Mouse (Mus musculus): ENCODE measurements around the gene Tas2r135. TPM values are rescaled to one million over a fixed set of nuclear protein-coding genes. Genes with fewer than 3 reads are reported as not detected.

Gene Tas2r135
- polyA plus RNA-seq, 1 experiment from 2014 or later = not detected

- H3K9me3 ChIP-seq (ENCODE audit: control insufficient read depth, low read length) = no peaks in the 10 kb centered on the region
- WGBS = 89% methylated on average over 3 of the region's 3 CpGs
- H3K36me3 ChIP-seq (ENCODE audit: control insufficient read depth, insufficient read depth, low read length) = no peaks in the 10 kb centered on the region
- H3K4me3 ChIP-seq (ENCODE audit: low read depth, low read length) = no peak overlapping the region
- no peak for DNase-seq (ENCODE audit: low spot score)
- H3K9ac ChIP-seq (ENCODE audit: low read length) = no peak overlapping the region
- no peaks in the 10 kb centered on the region for H3K27me3 ChIP-seq (ENCODE audit: control insufficient read depth, insufficient read depth, low read length)
- no peak overlapping the region for H3K27ac ChIP-seq (replicated peaks; ENCODE audit: low read depth, low read length)
- no peaks in the 10 kb centered on the region for H3K4me1 ChIP-seq (ENCODE audit: control insufficient read depth, insufficient read depth, low read length)
- H3K4me2 ChIP-seq (ENCODE audit: low read depth, severe bottlenecking) = no peak overlapping the region
- no peak for ATAC-seq (ENCODE audit: insufficient number of reproducible peaks, low FRiP score, low TSS enrichment, low read depth)
Measured at GRCm38 (mm10) chr6:42424472-42424871, 19.2 kb downstream of the Tas2r135 start.

DNA sequence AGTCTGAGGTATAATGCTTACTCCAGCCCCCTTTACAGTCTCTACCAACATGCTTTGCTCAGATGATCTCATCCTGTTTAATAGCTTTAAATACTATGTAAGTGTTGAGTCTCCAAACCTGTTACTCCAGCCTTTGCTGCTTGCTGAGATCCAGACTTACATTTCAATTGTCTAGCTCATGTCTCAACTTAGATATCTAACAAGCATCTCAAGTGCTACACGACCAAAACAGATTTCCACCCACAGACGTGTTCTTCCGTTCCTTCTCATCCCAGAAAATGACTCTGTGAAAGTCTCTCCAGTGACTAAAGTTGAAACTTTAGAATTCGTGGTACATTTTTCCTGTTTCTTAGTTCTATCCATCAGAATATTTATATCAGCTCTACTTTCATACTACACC, 21.1 kb downstream of the Tas2r135 start:
- H3K27ac ChIP-seq (replicated peaks; ENCODE audit: low read depth, low read length) = no peak overlapping the region
- 86% methylated on average over 4 of the region's 4 CpGs for WGBS
- H3K27me3 ChIP-seq (ENCODE audit: control insufficient read depth, insufficient read depth, low read length) = no peaks in the 10 kb centered on the region
- no peak for DNase-seq (ENCODE audit: low spot score)
- H3K9me3 ChIP-seq (ENCODE audit: control insufficient read depth, low read length) = no peaks in the 10 kb centered on the region
- H3K4me3 ChIP-seq (ENCODE audit: low read depth, low read length) = no peak overlapping the region
- no peak overlapping the region for H3K9ac ChIP-seq (ENCODE audit: low read length)
- no peaks in the 10 kb centered on the region for H3K36me3 ChIP-seq (ENCODE audit: control insufficient read depth, insufficient read depth, low read length)
- no peak overlapping the region for H3K4me2 ChIP-seq (ENCODE audit: low read depth, severe bottlenecking)
- no peak for ATAC-seq (ENCODE audit: insufficient number of reproducible peaks, low FRiP score, low TSS enrichment, low read depth)
- H3K4me1 ChIP-seq (ENCODE audit: control insufficient read depth, insufficient read depth, low read length) = no peaks in the 10 kb centered on the region

- no peak overlapping the region for H3K9ac ChIP-seq (ENCODE audit: low read length)
- 71% methylated on average over 2 of the region's 2 CpGs for WGBS
- H3K4me3 ChIP-seq (ENCODE audit: low read depth, low read length) = no peak overlapping the region
- no peak overlapping the region for H3K4me2 ChIP-seq (ENCODE audit: low read depth, severe bottlenecking)
- DNase-seq (ENCODE audit: low spot score) = no peak
- no peak for ATAC-seq (ENCODE audit: insufficient number of reproducible peaks, low FRiP score, low TSS enrichment, low read depth)
- H3K27me3 ChIP-seq (ENCODE audit: control insufficient read depth, insufficient read depth, low read length) = no peaks in the 10 kb centered on the region
- no peaks in the 10 kb centered on the region for H3K36me3 ChIP-seq (ENCODE audit: control insufficient read depth, insufficient read depth, low read length)
- H3K9me3 ChIP-seq (ENCODE audit: control insufficient read depth, low read length) = no peaks in the 10 kb centered on the region
- H3K27ac ChIP-seq (replicated peaks; ENCODE audit: low read depth, low read length) = no peak overlapping the region
- no peaks in the 10 kb centered on the region for H3K4me1 ChIP-seq (ENCODE audit: control insufficient read depth, insufficient read depth, low read length)
Measured at GRCm38 (mm10) chr6:42433554-42433953, 28.3 kb downstream of the Tas2r135 start.

- no peak within 1 kb of the TSS for H3K9ac ChIP-seq (ENCODE audit: low read length)
- DNase-seq (ENCODE audit: low spot score) (no peak), ATAC-seq (ENCODE audit: insufficient number of reproducible peaks, low FRiP score, low TSS enrichment, low read depth) (no peak)
- no peaks in the 10 kb centered on the region for H3K4me1 ChIP-seq (ENCODE audit: control insufficient read depth, insufficient read depth, low read length)
- H3K36me3 ChIP-seq (ENCODE audit: control insufficient read depth, insufficient read depth, low read length) = no peaks in the 10 kb centered on the region
- 83% methylated on average over 6 of the region's 6 CpGs for WGBS
- no peak within 1 kb of the TSS for H3K4me3 ChIP-seq (ENCODE audit: low read depth, low read length)
- H3K4me2 ChIP-seq (ENCODE audit: low read depth, severe bottlenecking) = no peak within 1 kb of the TSS
- no peaks in the 10 kb centered on the region for H3K9me3 ChIP-seq (ENCODE audit: control insufficient read depth, low read length)
- no peak within 1 kb of the TSS for H3K27ac ChIP-seq (replicated peaks; ENCODE audit: low read depth, low read length)
- H3K27me3 ChIP-seq (ENCODE audit: control insufficient read depth, insufficient read depth, low read length) = no peaks in the 10 kb centered on the region
Measured at GRCm38 (mm10) chr6:42434446-42434845, 29.2 kb downstream of the Tas2r135 start, which contains the start of gene Tas2r126. TSS of gene Tas2r126 (plus strand) at chr6:42434535.

- H3K4me3 ChIP-seq (ENCODE audit: low read depth, low read length) = no peak overlapping the region
- no peaks in the 10 kb centered on the region for H3K4me1 ChIP-seq (ENCODE audit: control insufficient read depth, insufficient read depth, low read length)
- ATAC-seq (ENCODE audit: insufficient number of reproducible peaks, low FRiP score, low TSS enrichment, low read depth) (no peak), DNase-seq (ENCODE audit: low spot score) (no peak)
- no peaks in the 10 kb centered on the region for H3K27me3 ChIP-seq (ENCODE audit: control insufficient read depth, insufficient read depth, low read length)
- no peaks in the 10 kb centered on the region for H3K9me3 ChIP-seq (ENCODE audit: control insufficient read depth, low read length)
- no peak overlapping the region for H3K4me2 ChIP-seq (ENCODE audit: low read depth, severe bottlenecking)
- no peak overlapping the region for H3K9ac ChIP-seq (ENCODE audit: low read length)
- no peaks in the 10 kb centered on the region for H3K36me3 ChIP-seq (ENCODE audit: control insufficient read depth, insufficient read depth, low read length)
- no peak overlapping the region for H3K27ac ChIP-seq (replicated peaks; ENCODE audit: low read depth, low read length)
- WGBS = 85% methylated on average over 2 of the region's 2 CpGs
Measured at GRCm38 (mm10) chr6:42435490-42435889, 30.3 kb downstream of the Tas2r135 start.

- Histone ChIP-seq H3K4me3 (ENCODE audit: low read depth, low read length) (no peak overlapping the region), H3K4me2 (ENCODE audit: low read depth, severe bottlenecking) (no peak overlapping the region), H3K9me3 (ENCODE audit: control insufficient read depth, low read length) (no peaks in the 10 kb centered on the region), H3K9ac (ENCODE audit: low read length) (no peak overlapping the region), H3K27ac (replicated peaks; ENCODE audit: low read depth, low read length) (no peak overlapping the region), H3K36me3 (ENCODE audit: control insufficient read depth, insufficient read depth, low read length) (no peaks in the 10 kb centered on the region), H3K27me3 (ENCODE audit: control insufficient read depth, insufficient read depth, low read length) (no peaks in the 10 kb centered on the region), H3K4me1 (ENCODE audit: control insufficient read depth, insufficient read depth, low read length) (no peaks in the 10 kb centered on the region)
- 82% methylated on average over 2 of the region's 2 CpGs for WGBS
- no peak for ATAC-seq (ENCODE audit: insufficient number of reproducible peaks, low FRiP score, low TSS enrichment, low read depth)
- DNase-seq (ENCODE audit: low spot score) = no peak
Measured at GRCm38 (mm10) chr6:42441395-42441794, 36.2 kb downstream of the Tas2r135 start.

DNA sequence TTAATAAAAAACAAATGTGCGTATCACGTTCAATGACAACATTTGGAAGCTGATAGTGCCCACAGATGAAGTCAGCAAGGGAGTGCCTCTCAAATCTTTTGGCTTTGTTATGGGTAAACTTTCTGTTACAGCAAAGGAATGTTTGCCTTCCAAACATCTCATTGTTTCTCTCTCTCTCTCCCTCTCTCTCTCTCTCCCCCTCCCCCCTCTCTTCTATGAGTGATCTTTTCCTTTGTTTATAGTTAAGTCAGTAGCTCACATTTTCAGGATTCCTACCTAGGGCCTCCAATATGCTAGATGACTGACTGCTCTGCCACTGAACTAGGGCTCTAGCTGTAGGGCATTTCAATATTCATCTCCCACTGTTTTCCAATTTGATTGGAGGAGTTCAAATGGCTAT, 39.3 kb downstream of the Tas2r135 start:
- Histone ChIP-seq H3K27ac (replicated peaks; ENCODE audit: low read depth, low read length) (no peak overlapping the region), H3K4me2 (ENCODE audit: low read depth, severe bottlenecking) (no peak overlapping the region), H3K9ac (ENCODE audit: low read length) (no peak overlapping the region), H3K4me3 (ENCODE audit: low read depth, low read length) (no peak overlapping the region), H3K4me1 (ENCODE audit: control insufficient read depth, insufficient read depth, low read length) (no peaks in the 10 kb centered on the region), H3K36me3 (ENCODE audit: control insufficient read depth, insufficient read depth, low read length) (no peaks in the 10 kb centered on the region), H3K27me3 (ENCODE audit: control insufficient read depth, insufficient read depth, low read length) (no peaks in the 10 kb centered on the region), H3K9me3 (ENCODE audit: control insufficient read depth, low read length) (no peaks in the 10 kb centered on the region)
- 81% methylated on average over 2 of the region's 2 CpGs for WGBS
- no peak for ATAC-seq (ENCODE audit: insufficient number of reproducible peaks, low FRiP score, low TSS enrichment, low read depth)
- no peak for DNase-seq (ENCODE audit: low spot score)

DNA sequence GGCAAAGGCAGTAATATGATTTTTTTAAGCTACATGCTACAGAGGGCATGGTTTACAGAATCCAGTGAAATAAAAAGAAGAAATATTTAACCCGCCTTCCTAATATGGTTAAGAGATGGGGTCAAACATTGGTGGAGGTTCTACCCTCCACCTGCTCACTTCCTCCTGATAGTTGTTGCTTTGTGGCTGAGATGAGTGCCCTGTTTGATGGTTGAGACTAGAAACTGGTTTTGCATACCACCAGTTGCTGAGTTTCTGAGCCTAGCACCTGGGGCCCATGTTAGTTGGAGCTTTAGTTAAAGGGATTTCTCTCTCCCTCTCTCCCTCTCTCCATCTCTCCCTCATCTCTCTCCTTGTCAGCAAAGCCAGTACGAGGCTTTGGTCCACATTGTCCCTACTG, 42.1 kb downstream of the Tas2r135 start:
- no peaks in the 10 kb centered on the region for H3K27me3 ChIP-seq (ENCODE audit: control insufficient read depth, insufficient read depth, low read length)
- H3K9ac ChIP-seq (ENCODE audit: low read length) = no peak overlapping the region
- H3K36me3 ChIP-seq (ENCODE audit: control insufficient read depth, insufficient read depth, low read length) = no peaks in the 10 kb centered on the region
- H3K27ac ChIP-seq (replicated peaks; ENCODE audit: low read depth, low read length) = no peak overlapping the region
- no peaks in the 10 kb centered on the region for H3K4me1 ChIP-seq (ENCODE audit: control insufficient read depth, insufficient read depth, low read length)
- H3K9me3 ChIP-seq (ENCODE audit: control insufficient read depth, low read length) = no peaks in the 10 kb centered on the region
- WGBS = 93% methylated on average over 2 of the region's 2 CpGs
- ATAC-seq (ENCODE audit: insufficient number of reproducible peaks, low FRiP score, low TSS enrichment, low read depth) (no peak), DNase-seq (ENCODE audit: low spot score) (no peak)
- no peak overlapping the region for H3K4me2 ChIP-seq (ENCODE audit: low read depth, severe bottlenecking)
- no peak overlapping the region for H3K4me3 ChIP-seq (ENCODE audit: low read depth, low read length)

All from limb, embryonic 11.5 days (tissue).